Mouse (Mus musculus) heart, adult 2 months (tissue): ENCODE results near the gene Luc7l3.

Experiments
- CTCF ChIP-seq: fragments of 200-600 bp; IDR thresholded peaks from 2 replicates; pipeline ENCODE4 v1.8.1; 2022; ENCODE audit warnings: antibody characterized with exemption, mild to moderate bottlenecking, moderate library complexity
- EP300 ChIP-seq: fragments of 200-500 bp; IDR thresholded peaks from 2 replicates; pipeline ENCODE4 v1.6.1; 2011; ENCODE audit warnings: low read depth, low read length, control low read depth; ENCODE audit not compliant: insufficient read depth

DNA sequence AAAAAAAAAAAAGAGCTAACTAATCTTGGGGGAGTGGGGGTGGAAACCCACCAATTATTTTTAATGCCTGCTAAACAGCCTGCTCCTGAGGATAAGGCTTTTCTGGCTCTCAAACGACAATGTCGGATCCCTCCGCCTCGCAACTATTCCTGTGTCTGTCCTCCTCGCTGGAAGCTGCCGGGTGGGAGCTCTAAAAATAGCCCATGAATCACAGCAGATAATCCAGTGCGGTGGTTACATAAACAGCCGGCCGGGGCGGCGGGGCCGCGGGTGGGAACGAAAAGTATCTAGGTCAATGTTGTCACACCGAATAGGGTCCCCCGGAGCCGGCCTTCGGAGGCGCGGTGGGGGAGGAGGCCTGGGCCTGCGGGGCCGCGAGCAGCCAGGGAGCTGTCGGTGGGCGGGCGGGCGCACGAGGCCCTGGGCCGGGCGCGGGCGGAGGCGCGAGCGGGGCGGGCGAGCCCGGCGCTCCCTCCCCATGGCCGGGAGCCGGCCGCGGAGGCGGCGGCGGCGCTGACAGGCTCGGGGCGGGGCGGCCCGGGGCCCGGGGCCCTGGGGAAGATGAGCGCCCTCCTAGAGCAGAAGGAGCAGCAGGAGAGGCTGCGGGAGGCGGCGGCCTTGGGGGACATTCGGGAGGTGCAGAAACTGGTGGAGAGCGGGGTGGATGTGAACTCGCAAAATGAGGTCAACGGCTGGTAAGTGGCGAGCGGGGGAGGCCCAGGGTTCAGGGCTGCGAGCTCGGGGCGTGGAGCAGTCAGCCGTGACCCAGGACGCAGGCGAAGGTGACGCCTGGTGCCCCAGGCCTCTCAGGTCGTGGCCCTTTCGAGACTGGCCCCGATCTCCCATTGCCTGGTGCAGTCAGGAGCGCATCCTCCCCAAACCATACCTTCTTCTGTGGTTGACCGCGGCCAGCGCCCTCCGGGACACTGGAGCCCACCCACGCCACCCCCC lies 6.2 kb upstream of the Luc7l3 start, which contains the start of gene Ankrd40:
- TF ChIP-seq EP300 (peak; percentile 91), CTCF (no peak)
